Mouse (Mus musculus) myocyte (in vitro differentiated cells): ENCODE data around the gene Ptprt.

Experiments
- E2F4 ChIP-seq: IDR thresholded peaks from one replicate; pipeline ENCODE4 v1.6.1; 2011; ENCODE audit warnings: mild to moderate bottlenecking, control low read depth, moderate library complexity; ENCODE audit not compliant: insufficient read depth
- MYOG ChIP-seq, 3 experiments: IDR thresholded peaks; one replicate each; pipeline ENCODE4 v1.6.1; 2011; ENCODE audit warnings: control low read depth in 2 of 3, low read depth in 2 of 3, mild to moderate bottlenecking in 2 of 3; ENCODE audit not compliant: insufficient read length in 2 of 3, control insufficient read depth in 1 of 3, insufficient read depth in 1 of 3
- POLR2A ChIP-seq: IDR thresholded peaks from one replicate; pipeline ENCODE4 v1.6.1; 2011; ENCODE audit warnings: low read depth, mild to moderate bottlenecking, control low read depth, moderate library complexity; ENCODE audit not compliant: insufficient read length
- TCF12 ChIP-seq: IDR thresholded peaks from one replicate; pipeline ENCODE4 v1.6.1; 2011; ENCODE audit warnings: mild to moderate bottlenecking, control low read depth; ENCODE audit not compliant: poor library complexity, insufficient read depth, severe bottlenecking

- TF ChIP-seq E2F4 (no peak), MYOG (IDR thresholded peaks at IDR 0.05; ENCODE audit: control insufficient read depth in 1 of 3, insufficient read depth in 1 of 3, insufficient read length in 2 of 3, low read depth in 2 of 3) (no peak), TCF12 (no peak), POLR2A (no peak)
Observed at GRCm38 (mm10) chr2:162182621-162183475, 478.1 kb downstream of the Ptprt start.
